Mouse (Mus musculus) heart, embryonic 16.5 days (tissue): ENCODE measurements around the gene Gm11492. TPM values are rescaled to one million over a fixed set of nuclear protein-coding genes. Genes with fewer than 3 reads are reported as not detected.

Source experiments
- polyA plus RNA-seq: library from polyadenylated mRNA; unstranded; fragments of >200 nt; fragmentation: Nextera tagmentation; extraction: Ambion mirVana; gene quantifications from 2 replicates; pipeline ENCODE4 v1.2.1, GENCODE M21; 2015

The Gm11492 gene
- polyA plus RNA-seq, 1 experiment from 2014 or later = not detected

Other genes with a start within 250 kb of the Gm11492 start
- 4.9 and 5.4 TPM in 2 replicates for gene Ppm1e, start 207.6 kb upstream of the Gm11492 start, polyA plus RNA-seq
- 9.2 and 10.1 TPM in 2 replicates for gene Rad51c, start 161.7 kb upstream of the Gm11492 start, polyA plus RNA-seq
- 0.06 and 0.42 TPM in 2 replicates for gene Tex14, start 161.6 kb upstream of the Gm11492 start, polyA plus RNA-seq
- gene Sept4, start 2.2 kb downstream of the Gm11492 start, polyA plus RNA-seq = 27.8 and 32.4 TPM in 2 replicates
- 14.8 and 16.5 TPM in 2 replicates for gene Mtmr4, start 25.5 kb downstream of the Gm11492 start, polyA plus RNA-seq
- 0.10 and 0.14 TPM in 2 replicates for gene Hsf5, start 50.5 kb downstream of the Gm11492 start, polyA plus RNA-seq
- 2.1 and 2.4 TPM in 2 replicates for gene Rnf43, start 96.1 kb downstream of the Gm11492 start, polyA plus RNA-seq
- 100 and 111 TPM in 2 replicates for gene Supt4a, start 170.9 kb downstream of the Gm11492 start, polyA plus RNA-seq
- gene Tspoap1, start 193.9 kb downstream of the Gm11492 start, polyA plus RNA-seq = 1.1 and 1.2 TPM in 2 replicates
- gene Mpo, start 226.9 kb downstream of the Gm11492 start, polyA plus RNA-seq = 1.0 and 2.9 TPM in 2 replicates